Mouse (Mus musculus) cortical plate, adult 2 months (tissue): ENCODE measurements at regions not wholly inside any gene's neighbourhood (a gene's known extent, or its start where the extent isn't known, plus 50 kb on each side); places are given as distances from the start of the nearest gene placed in this dataset.

Experiments used
- H3K27ac ChIP-seq: fragments of 200-500 bp; 2 replicates; pipeline ENCODE4 v1.5.1; 2012; ENCODE audit warnings: low read length, control low read depth, inconsistent platforms; ENCODE audit not compliant: insufficient read depth
- H3K4me1 ChIP-seq: fragments of 200-500 bp; 2 replicates; pipeline ENCODE4 v1.6.1; 2011; ENCODE audit warnings: low read length; ENCODE audit not compliant: control insufficient read depth, insufficient read depth
- H3K4me3 ChIP-seq: fragments of 200-500 bp; 2 replicates; pipeline ENCODE4 v1.5.1; 2011; ENCODE audit warnings: mild to moderate bottlenecking, low read length, control low read depth; ENCODE audit not compliant: insufficient read depth
- CTCF ChIP-seq: fragments of 200-500 bp; IDR thresholded peaks from 2 replicates; pipeline ENCODE4 v1.5.1; 2011; ENCODE audit warnings: mild to moderate bottlenecking, control low read depth, low read length; ENCODE audit not compliant: insufficient read depth; ENCODE audit errors: extremely low read depth
- POLR2A ChIP-seq: fragments of 200-500 bp; IDR thresholded peaks from 2 replicates; pipeline ENCODE4 v1.6.1; 2011; ENCODE audit warnings: mild to moderate bottlenecking, low read length, control low read depth; ENCODE audit not compliant: insufficient read depth; ENCODE audit errors: extremely low read depth

DNA sequence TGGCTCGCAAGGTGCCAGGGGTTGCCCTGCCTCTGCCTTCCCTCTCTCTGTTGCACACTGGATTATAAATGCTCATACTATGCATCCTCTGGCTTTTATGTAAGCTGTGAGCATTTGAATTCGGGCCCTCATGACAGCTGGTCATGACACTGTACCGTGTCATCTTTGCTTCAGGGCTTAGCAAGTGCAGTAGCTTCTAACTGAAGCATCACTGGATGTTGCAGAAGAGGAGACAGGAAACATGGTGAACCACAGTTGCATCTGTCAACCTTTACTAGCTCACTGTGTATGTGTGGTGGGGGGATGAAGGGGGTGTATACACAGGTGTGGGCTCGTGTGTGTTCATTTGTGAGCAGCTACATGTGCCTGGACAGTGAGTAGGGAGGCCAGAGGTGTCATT, 216.1 kb upstream of the Stt3b start:
- no peak overlapping the region for H3K4me3 ChIP-seq
- H3K4me1 ChIP-seq, result peaks cover 2% of the 10 kb centered on the region; the same call in 1 of the 2 replicates
- H3K27ac ChIP-seq, result no peak overlapping the region
- no peak for TF ChIP-seq CTCF
- no peak for TF ChIP-seq POLR2A

DNA sequence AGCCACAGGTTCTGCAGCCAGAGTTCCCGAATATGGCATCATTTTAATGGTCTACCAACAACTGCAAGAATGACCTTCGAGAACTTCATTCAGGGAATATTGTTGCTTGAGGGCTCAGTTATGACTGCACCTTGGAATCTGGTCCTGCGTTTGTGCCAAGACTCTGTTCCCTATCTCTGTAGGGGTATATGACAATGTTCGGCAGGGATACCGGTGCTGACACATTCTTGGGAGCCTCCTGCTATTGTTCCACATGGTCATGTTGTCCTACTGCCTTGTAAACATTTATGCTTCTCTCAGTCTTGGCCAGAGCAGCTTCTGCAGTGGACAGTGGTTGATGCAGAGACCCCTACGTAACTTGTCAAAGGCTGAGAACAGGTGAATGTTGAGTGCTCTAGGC, 216.8 kb upstream of the Stt3b start:
- Histone ChIP-seq H3K4me3 (no peak overlapping the region), H3K27ac (no peak overlapping the region), H3K4me1 (peaks cover 2% of the 10 kb centered on the region; the same call in 1 of the 2 replicates)
- no peak for TF ChIP-seq CTCF
- no peak for TF ChIP-seq POLR2A

DNA sequence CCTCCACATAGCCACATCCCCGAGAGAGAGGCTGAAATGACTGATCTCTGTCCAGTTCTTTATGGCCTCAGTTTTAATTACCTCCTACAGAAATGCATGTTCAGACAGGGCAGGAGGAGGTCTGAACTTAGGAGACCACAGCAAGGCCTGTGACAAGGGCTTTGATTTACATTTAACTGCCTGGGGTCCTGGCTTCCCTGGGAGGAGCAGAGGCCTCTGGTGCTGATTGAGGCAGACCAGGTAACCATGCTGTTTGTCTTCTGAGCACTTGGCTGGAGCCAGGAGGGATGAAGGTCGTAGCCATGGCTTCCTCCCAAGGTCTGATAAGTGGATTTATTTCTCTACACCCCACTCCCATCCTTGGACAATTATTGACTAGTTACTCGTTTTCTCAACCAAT, 224.0 kb upstream of the Stt3b start:
- TF ChIP-seq POLR2A (no peak), CTCF (no peak)
- H3K27ac ChIP-seq, result no peak overlapping the region

DNA sequence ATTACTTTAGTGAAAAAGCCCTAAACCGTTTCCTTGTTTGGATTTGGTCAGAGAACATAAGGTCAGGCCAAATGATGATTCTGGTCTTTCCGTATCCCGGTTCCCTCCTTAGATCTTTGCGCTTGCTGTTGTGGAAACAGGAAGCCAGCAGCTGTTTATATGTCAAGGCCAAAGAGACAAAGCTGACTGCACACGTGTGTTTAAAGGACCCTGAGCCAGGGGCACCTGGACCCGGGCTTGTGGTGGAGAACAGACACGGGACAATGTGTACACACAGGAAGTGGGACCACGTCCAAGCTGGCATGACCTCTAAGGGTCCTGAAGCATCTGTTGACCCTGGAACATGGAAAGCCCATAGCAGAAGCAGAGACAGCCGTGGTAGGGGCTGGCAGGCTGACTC, 233.4 kb upstream of the Stt3b start:
- TF ChIP-seq POLR2A, result no peak
- TF ChIP-seq CTCF, result no peak
- Histone ChIP-seq H3K4me1 (peaks cover 4% of the 10 kb centered on the region; the same call in 1 of the 2 replicates), H3K4me3 (no peak overlapping the region), H3K27ac (no peak overlapping the region)

More for the DNA sequence above, 224.0 kb upstream of the Stt3b start:
- H3K4me3 ChIP-seq, result no peak overlapping the region
- H3K4me1 ChIP-seq, result no peaks in the 10 kb centered on the region

DNA sequence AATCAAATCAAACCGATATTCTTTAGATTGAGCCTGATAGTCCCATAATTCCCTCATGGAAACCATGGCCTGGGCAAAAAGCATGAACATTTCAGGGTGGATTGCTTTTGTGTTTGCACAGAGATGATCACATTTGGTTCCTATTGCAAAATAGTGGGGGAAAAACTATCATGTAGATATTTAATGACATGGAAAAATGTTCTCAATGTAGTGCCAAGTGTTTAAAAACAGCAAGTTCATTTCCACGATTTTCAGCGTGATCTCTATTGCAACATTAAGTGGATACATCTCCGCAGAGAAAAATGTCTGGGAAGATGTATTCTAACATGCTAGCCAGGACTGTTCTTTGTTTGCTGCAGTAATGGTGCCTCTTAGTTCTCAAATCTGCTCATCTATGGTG, 235.0 kb upstream of the Stt3b start:
- Histone ChIP-seq H3K4me3 (no peak overlapping the region), H3K4me1 (peaks cover 4% of the 10 kb centered on the region; the same call in 1 of the 2 replicates), H3K27ac (no peak overlapping the region)
- TF ChIP-seq POLR2A (no peak), CTCF (no peak)

DNA sequence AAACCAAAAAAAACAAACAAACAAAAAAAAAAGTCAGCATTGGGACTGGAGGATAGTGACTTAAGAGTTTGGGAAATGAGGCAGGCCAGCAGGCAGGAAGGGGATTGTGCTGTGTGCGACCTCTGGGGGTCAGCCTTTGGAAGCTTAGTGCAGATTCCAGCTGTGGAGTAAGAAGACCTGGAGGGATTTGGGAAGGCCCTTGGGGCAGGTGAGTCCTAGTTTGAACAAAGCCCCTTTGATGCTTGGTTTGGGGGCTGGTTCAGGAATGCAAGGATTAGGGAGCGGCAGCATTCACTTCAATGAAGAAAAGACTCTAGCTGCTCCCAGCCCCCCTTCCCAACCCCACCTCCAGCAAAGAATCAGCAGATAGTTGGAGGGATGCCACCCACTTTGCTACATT, 235.6 kb upstream of the Stt3b start:
- Histone ChIP-seq H3K27ac (no peak overlapping the region), H3K4me3 (no peak overlapping the region), H3K4me1 (peaks cover 4% of the 10 kb centered on the region; the same call in 1 of the 2 replicates)
- TF ChIP-seq POLR2A, result no peak
- no peak for TF ChIP-seq CTCF

DNA sequence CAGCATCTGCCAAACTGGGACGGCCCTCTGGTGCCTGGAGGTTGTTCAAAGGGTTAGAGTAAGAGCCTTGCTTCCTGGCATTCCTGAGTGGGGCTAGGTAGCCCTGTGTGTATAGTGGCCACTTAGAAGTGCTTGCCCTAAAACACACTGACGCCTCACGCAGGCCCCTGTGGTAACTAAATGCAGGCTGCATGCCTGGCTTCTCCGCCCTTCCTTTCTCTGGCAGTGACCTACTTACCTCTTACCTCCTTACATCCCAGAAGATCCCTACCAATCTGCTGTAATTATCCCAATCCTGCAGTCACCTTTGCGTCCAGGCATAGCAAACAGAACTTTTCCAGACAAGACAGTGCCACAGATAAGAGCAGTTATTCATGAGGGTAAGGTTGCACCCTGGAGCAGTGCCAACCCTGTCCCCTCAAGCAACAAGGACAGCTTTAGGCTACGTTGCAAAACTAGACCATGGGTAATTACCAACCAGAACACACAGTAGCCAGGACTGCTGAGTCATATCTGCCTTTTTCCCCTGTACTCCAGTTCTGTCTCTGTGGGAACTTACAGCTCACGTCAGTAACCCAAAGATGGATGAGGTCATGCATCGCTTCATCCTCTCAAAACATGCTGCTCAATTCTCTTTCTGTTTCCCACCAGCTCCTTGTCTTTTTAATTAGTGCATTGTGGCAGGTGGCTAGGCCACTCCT, 237.6 kb upstream of the Stt3b start:
- TF ChIP-seq CTCF (no peak), POLR2A (no peak)
- Histone ChIP-seq H3K27ac (no peak overlapping the region), H3K4me3 (no peak overlapping the region), H3K4me1 (peaks cover 4% of the 10 kb centered on the region; the same call in 1 of the 2 replicates)

DNA sequence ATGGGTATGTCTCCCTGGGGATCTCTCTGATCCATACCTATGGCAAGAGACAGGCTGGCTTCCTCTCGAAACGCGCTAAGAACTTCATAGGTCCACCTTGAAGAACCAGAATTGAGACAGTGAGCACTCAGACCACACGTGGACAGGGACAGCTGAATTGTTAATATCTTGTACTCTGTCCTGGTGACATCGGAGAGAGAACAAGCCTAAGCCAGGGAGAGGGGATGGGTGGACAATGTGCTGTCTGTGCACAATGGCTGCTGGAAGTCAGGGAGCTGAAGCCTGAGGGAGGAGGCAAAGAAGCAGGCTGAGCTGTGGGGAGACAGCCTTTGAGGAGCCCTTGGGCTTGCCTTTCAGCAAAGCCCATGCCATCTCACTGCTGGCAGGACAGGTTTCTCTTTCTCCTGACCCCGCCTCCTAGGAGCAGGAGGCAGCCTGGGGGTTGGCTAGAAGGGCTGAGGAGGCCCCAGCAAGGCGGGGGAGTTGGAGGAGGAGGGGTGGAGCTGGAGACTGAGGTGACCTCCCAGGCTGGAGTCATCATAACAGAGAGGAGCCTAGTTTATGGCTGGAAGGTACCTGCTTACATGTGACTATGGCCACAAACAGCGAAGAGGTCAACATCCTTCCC, 238.6 kb upstream of the Stt3b start:
- H3K4me1 ChIP-seq, result peaks cover 4% of the 10 kb centered on the region; the same call in 1 of the 2 replicates
- TF ChIP-seq POLR2A, result no peak
- TF ChIP-seq CTCF, result no peak
- H3K4me3 ChIP-seq, result no peak overlapping the region
- H3K27ac ChIP-seq, result no peak overlapping the region

DNA sequence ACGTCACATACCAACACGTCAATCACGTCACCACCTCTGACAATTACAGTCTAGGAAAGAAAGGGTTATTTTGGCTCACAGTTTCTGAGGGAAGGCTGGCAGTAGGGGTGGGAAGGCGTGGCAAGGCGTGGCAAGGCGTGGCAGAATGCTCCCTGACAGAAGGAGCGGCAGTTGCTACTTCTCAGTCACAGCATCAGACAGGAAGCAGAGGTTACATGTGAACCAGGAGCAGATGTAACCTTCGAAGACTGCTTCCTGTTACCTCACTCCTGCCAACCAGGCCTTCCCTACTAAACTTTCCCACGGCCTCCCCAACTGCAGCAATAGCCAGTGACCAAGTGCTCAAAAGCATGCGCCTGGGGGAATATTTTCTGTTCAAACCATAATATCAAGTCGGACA, 240.9 kb upstream of the Stt3b start:
- TF ChIP-seq POLR2A, result no peak
- TF ChIP-seq CTCF, result no peak
- H3K27ac ChIP-seq, result no peak overlapping the region
- no peak overlapping the region for H3K4me3 ChIP-seq
- H3K4me1 ChIP-seq, result peaks cover 4% of the 10 kb centered on the region; the same call in 1 of the 2 replicates

DNA sequence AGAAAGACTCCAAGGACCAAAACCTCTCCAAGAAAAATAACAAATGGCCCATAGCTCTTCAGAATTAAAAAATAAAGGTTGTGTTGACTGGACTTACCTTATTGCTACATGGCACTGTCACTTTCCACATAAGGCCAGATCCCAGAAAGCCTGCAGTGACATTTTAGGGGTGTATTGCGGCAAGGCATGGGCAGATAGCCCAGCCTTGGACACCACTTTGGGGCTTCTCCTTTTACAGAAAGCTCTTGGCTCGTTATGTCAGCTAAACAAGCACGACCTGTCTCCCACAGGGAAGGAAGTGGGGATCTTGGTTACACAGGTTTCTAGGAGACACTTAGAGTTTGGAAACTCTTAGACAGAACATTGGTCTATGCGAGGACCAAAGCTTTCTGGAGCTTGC, 241.3 kb upstream of the Stt3b start:
- H3K4me1 ChIP-seq, result peaks cover 4% of the 10 kb centered on the region; the same call in 1 of the 2 replicates
- no peak overlapping the region for H3K27ac ChIP-seq
- H3K4me3 ChIP-seq, result no peak overlapping the region
- TF ChIP-seq CTCF, result no peak
- TF ChIP-seq POLR2A, result no peak
